Mouse (Mus musculus): Measurements from ENCODE around the gene Cdpf1. TPM values are rescaled to one million over a fixed set of nuclear protein-coding genes. Genes with fewer than 3 reads are reported as not detected.

The Cdpf1 gene
- 17.9 and 19.4 TPM in 2 replicates for polyA plus RNA-seq (2014; fragmentation: Nextera tagmentation; extraction: Ambion mirVana)

DNA sequence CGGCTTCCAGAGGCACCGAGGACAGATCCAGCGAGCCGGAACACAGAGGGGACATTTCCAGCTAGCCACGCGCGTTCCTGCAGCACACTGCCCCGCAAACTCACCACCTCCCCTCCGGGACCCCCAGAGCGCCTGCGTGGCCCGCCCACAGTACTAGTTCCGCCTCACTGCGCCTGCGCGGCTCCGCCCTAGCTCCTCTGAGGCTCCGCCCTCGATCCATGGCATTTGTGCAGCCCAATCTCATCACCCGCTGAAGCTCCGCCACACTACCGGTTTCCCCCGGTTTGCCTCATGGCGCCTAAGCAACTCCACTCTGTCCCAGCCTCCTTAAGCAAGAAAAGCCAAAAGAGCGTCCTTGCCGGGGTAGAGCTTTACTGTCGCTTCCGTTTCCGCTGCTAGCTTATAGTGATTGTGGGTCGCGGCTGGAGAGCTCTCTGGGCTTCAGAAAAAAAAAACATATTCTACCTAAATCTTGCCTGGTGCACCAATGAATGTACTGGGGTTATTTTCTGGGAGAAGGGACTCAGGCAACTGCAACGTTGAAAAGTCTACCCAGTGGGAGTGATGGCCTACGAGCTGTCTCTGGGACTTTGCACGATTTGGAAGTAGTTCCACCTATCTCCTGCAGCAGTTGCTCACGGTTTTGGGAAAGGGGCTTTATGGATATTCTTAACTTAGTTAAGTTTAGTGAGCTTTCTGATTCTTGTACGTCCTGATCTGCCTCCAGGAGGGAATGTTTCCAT is at the start of gene Cdpf1:
Gene Cdpf1 (minus strand): TSS at position 163 of the 743 bp plus-strand sequence.
- peak within 1 kb of the TSS; percentile 77 for H3K4me2 ChIP-seq (ENCODE audit: low read length)
- WGBS, result 3% methylated on average over 36 of the region's 36 CpGs
- H3K36me3 ChIP-seq (ENCODE audit: control insufficient read depth, insufficient read depth, low read length), result no peaks in the 10 kb centered on the region
- H3K4me3 ChIP-seq (replicated peaks; ENCODE audit: low read depth, low read length), result peak within 1 kb of the TSS; percentile 75
- peak; percentile 100 for DNase-seq
- H3K27me3 ChIP-seq (ENCODE audit: control insufficient read depth, insufficient read depth, low read length), result no peaks in the 10 kb centered on the region
- peak; percentile 97 for ATAC-seq (ENCODE audit: low FRiP score, low TSS enrichment)
- peaks cover 9% of the 10 kb centered on the region for H3K4me1 ChIP-seq (ENCODE audit: control insufficient read depth, insufficient read depth, low read length)
- H3K27ac ChIP-seq (replicated peaks; ENCODE audit: low read depth, low read length), result peak within 1 kb of the TSS; percentile 88
- H3K9ac ChIP-seq (replicated peaks; ENCODE audit: low read length), result peak within 1 kb of the TSS; percentile 78
- no peaks in the 10 kb centered on the region for H3K9me3 ChIP-seq (ENCODE audit: control insufficient read depth, low read length)

DNA sequence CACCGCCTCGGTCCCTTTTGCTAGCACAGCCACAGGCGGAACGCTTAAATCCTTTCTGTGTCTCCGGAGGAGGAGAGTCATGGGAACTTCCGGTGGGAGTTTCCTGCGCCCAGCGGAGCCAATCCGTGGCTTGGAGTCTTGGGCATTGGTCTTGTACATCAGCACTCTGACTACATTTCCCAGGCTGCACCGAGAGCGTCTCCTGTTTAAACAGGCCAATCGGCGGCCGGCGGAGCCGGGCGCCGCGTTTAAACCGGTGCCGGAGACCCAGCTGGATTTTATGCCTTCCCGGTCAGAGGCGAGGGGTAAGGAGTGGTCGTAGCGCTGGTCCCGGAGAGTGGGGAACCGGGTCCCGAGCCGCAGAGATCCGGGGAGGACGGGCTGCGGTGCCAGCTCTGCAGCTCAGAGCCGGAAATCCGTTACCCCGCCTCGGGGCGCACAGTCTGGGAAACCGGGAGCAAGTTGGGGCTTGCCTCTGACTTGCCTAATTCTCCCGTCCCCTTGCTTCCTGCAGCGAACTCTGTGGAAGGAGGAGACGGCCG is 48.1 kb upstream of the Cdpf1 start, which contains the start of gene Gtse1:
Gene Gtse1 (plus strand): TSS at position 256 of the 542 bp plus-strand sequence.
- peaks cover 17% of the 10 kb centered on the region for H3K4me1 ChIP-seq (ENCODE audit: control insufficient read depth, insufficient read depth, low read length)
- ATAC-seq (ENCODE audit: low FRiP score, low TSS enrichment), result peak; percentile 96
- H3K4me2 ChIP-seq (ENCODE audit: low read length), result peak within 1 kb of the TSS; percentile 91
- no peaks in the 10 kb centered on the region for H3K9me3 ChIP-seq (ENCODE audit: control insufficient read depth, low read length)
- DNase-seq, result peak; percentile 98
- H3K4me3 ChIP-seq (replicated peaks; ENCODE audit: low read depth, low read length), result peak within 1 kb of the TSS; percentile 47
- peak within 1 kb of the TSS; percentile 80 for H3K27ac ChIP-seq (replicated peaks; ENCODE audit: low read depth, low read length)
- H3K9ac ChIP-seq (replicated peaks; ENCODE audit: low read length), result peak within 1 kb of the TSS; percentile 88
- WGBS, result under 1% methylated on average over 42 of the region's 42 CpGs
- H3K36me3 ChIP-seq (ENCODE audit: control insufficient read depth, insufficient read depth, low read length), result 0 out of 2 replicates have a peak, but pooled peaks cover 3% of the 10 kb centered on the region
- H3K27me3 ChIP-seq (ENCODE audit: control insufficient read depth, insufficient read depth, low read length), result no peaks in the 10 kb centered on the region

DNA sequence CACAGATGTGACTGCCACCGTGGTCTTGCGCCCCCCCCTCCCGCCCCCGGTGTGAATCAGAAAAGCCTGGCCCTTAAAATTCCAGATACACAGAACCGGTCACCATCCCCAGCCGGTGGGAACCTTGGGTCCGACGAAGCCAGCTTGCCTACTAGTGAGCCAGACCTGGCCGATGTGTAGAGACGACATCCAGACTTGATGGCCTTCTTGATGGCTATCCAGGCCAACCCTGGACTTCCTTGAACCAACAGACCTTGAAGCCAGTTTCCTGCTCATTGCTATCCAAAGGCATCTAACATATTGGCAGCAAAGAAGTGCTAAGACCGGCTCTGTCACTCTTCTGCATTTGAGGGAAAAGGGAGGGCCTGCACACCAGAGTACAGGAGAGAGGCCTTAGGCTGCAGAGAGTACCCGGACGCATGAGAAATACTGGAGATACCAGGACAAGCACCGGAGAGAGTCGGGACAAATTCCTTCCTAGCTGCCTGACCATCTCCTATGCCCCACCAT is 47.5 kb upstream of the Cdpf1 start:
- Histone ChIP-seq H3K4me2 (ENCODE audit: low read length) (peak overlapping the region; percentile 91), H3K4me3 (replicated peaks; ENCODE audit: low read depth, low read length) (peak overlapping the region; percentile 47), H3K27me3 (ENCODE audit: control insufficient read depth, insufficient read depth, low read length) (no peaks in the 10 kb centered on the region), H3K9ac (replicated peaks; ENCODE audit: low read length) (peak overlapping the region; percentile 88), H3K36me3 (ENCODE audit: control insufficient read depth, insufficient read depth, low read length) (no peaks in the 10 kb centered on the region), H3K4me1 (ENCODE audit: control insufficient read depth, insufficient read depth, low read length) (peaks cover 17% of the 10 kb centered on the region), H3K9me3 (ENCODE audit: control insufficient read depth, low read length) (no peaks in the 10 kb centered on the region), H3K27ac (replicated peaks; ENCODE audit: low read depth, low read length) (peak overlapping the region; percentile 80)
- 10% methylated on average over 15 of the region's 15 CpGs for WGBS
- ATAC-seq (ENCODE audit: low FRiP score, low TSS enrichment), result no peak
- no peak for DNase-seq

DNA sequence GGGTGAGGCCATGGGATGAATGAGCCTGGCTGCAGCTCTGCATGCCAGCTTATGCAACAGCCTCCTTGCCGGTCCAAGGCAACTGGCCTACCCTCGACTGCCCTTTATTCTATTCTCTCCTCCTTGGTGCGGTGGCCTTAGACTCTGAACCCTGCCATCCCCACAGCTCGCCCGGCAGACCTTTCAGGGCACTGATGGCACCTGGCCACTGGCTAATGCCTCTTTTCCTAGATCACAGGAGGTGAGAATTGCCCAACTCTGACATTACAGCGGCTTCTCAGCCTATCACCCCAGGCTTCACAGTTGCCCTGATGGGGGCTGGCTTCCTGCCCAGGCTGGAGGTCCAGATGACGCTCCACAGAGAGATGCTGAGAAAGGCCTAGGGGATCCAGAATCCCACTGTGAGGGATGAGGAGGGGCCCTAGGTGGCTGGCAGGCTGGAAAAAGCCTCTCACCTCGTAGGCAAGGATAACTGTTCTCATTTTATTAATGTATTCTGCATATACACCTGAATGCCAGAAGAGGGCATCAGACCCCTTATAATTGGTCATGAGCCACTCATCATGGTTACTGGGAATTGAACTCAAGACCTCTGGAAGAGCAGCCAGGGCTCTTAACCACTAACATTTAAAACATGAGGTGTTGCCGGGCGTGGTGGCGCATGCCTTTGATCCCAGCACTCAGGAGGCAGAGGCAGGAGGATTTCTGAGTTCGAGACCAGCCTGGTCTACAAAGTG is 40.3 kb upstream of the Cdpf1 start:
- no peak overlapping the region for H3K27ac ChIP-seq (replicated peaks; ENCODE audit: low read depth, low read length)
- H3K9me3 ChIP-seq (ENCODE audit: control insufficient read depth, low read length), result no peaks in the 10 kb centered on the region
- 84% methylated on average over 12 of the region's 12 CpGs for WGBS
- ATAC-seq (ENCODE audit: low FRiP score, low TSS enrichment) (no peak), DNase-seq (no peak)
- no peaks in the 10 kb centered on the region for H3K4me1 ChIP-seq (ENCODE audit: control insufficient read depth, insufficient read depth, low read length)
- H3K9ac ChIP-seq (replicated peaks; ENCODE audit: low read length), result no peak overlapping the region
- H3K36me3 ChIP-seq (ENCODE audit: control insufficient read depth, insufficient read depth, low read length), result no peaks in the 10 kb centered on the region
- no peaks in the 10 kb centered on the region for H3K27me3 ChIP-seq (ENCODE audit: control insufficient read depth, insufficient read depth, low read length)
- no peak overlapping the region for H3K4me3 ChIP-seq (replicated peaks; ENCODE audit: low read depth, low read length)
- no peak overlapping the region for H3K4me2 ChIP-seq (ENCODE audit: low read length)

DNA sequence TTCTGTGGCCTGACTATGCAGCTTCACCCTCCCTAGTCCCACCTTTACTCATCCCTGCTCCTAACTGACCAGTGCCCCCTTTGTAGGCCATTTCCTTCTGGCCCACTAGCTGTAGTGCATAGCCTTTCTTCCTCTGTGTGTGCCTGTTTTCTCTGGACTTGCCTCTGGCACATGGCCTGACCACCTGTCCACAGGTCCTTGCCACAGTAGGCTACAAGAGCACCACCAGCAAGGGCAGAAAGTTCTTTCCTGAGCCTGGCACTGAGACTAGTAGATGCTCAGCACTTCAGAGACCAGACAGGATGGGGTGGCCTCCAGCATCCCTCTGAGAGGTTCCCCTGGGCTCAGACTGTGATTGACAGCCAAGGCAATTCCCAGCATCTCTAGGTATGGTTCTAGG is 33.6 kb upstream of the Cdpf1 start:
- DNase-seq, result no peak
- ATAC-seq (ENCODE audit: low FRiP score, low TSS enrichment), result no peak
- no peaks in the 10 kb centered on the region for H3K27me3 ChIP-seq (ENCODE audit: control insufficient read depth, insufficient read depth, low read length)
- H3K9me3 ChIP-seq (ENCODE audit: control insufficient read depth, low read length), result no peaks in the 10 kb centered on the region
- H3K4me3 ChIP-seq (replicated peaks; ENCODE audit: low read depth, low read length), result no peak overlapping the region
- no peak overlapping the region for H3K27ac ChIP-seq (replicated peaks; ENCODE audit: low read depth, low read length)
- no peaks in the 10 kb centered on the region for H3K4me1 ChIP-seq (ENCODE audit: control insufficient read depth, insufficient read depth, low read length)
- no peak overlapping the region for H3K4me2 ChIP-seq (ENCODE audit: low read length)
- H3K9ac ChIP-seq (replicated peaks; ENCODE audit: low read length), result no peak overlapping the region
- H3K36me3 ChIP-seq (ENCODE audit: control insufficient read depth, insufficient read depth, low read length), result no peaks in the 10 kb centered on the region

DNA sequence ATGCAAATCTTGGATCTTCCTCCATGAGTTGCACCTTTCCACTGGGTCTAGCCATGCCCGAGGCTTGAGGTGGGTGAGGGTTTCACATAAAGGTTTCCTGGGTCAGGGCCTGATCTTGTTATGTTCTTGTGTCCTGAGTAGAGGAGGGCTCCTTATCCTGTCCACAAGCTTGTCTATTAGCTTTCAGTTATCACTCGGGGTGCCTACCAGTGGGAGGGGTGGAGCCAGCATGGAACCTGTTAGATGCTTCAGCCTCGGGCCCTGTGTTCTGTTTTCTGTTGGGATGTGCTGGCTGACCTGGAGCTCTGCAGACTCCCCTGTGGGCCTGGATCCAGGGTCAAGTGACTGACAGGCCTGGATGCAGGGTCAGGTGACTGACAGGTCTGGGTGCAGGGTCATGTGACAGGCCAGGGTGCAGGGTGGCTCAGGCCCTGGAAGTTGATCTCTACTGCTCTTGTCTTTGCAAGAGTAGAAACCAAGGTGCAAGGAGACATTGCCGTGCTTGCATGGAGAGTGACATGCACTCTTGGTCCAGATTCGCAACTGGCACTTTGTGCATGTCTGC is 30.4 kb upstream of the Cdpf1 start:
- Histone ChIP-seq H3K9ac (replicated peaks; ENCODE audit: low read length) (no peak overlapping the region), H3K27ac (replicated peaks; ENCODE audit: low read depth, low read length) (no peak overlapping the region), H3K4me2 (ENCODE audit: low read length) (no peak overlapping the region), H3K4me1 (ENCODE audit: control insufficient read depth, insufficient read depth, low read length) (no peaks in the 10 kb centered on the region), H3K36me3 (ENCODE audit: control insufficient read depth, insufficient read depth, low read length) (no peaks in the 10 kb centered on the region), H3K4me3 (replicated peaks; ENCODE audit: low read depth, low read length) (no peak overlapping the region), H3K9me3 (ENCODE audit: control insufficient read depth, low read length) (no peaks in the 10 kb centered on the region), H3K27me3 (ENCODE audit: control insufficient read depth, insufficient read depth, low read length) (no peaks in the 10 kb centered on the region)
- DNase-seq (no peak), ATAC-seq (ENCODE audit: low FRiP score, low TSS enrichment) (no peak)
- 79% methylated on average over 5 of the region's 5 CpGs for WGBS

DNA sequence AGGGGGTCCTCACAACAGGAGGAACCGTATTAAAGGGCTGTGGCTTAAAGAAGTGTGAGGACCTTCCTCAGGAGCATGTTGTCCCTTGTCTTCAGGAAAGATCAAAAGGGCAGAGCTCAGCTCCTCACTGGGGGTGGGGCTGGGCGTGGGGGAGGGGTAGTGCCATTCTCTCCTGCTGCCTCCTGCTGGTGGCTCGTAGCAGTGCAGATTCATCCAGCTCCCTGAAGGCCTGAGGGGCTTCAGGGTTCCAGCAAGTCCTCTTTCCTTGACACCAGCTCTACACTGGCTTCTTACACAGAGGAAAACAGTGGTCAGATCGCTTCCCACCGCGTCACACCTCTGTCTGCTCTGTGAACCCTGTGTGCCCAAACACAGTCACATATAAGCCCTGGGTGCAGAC is 29.5 kb upstream of the Cdpf1 start:
- H3K9me3 ChIP-seq (ENCODE audit: control insufficient read depth, low read length), result no peaks in the 10 kb centered on the region
- no peak overlapping the region for H3K27ac ChIP-seq (replicated peaks; ENCODE audit: low read depth, low read length)
- ATAC-seq (ENCODE audit: low FRiP score, low TSS enrichment) (no peak), DNase-seq (peak; percentile 12)
- no peaks in the 10 kb centered on the region for H3K4me1 ChIP-seq (ENCODE audit: control insufficient read depth, insufficient read depth, low read length)
- H3K9ac ChIP-seq (replicated peaks; ENCODE audit: low read length), result no peak overlapping the region
- no peaks in the 10 kb centered on the region for H3K36me3 ChIP-seq (ENCODE audit: control insufficient read depth, insufficient read depth, low read length)
- H3K4me3 ChIP-seq (replicated peaks; ENCODE audit: low read depth, low read length), result no peak overlapping the region
- H3K27me3 ChIP-seq (ENCODE audit: control insufficient read depth, insufficient read depth, low read length), result no peaks in the 10 kb centered on the region
- 24% methylated on average over 6 of the region's 6 CpGs for WGBS
- no peak overlapping the region for H3K4me2 ChIP-seq (ENCODE audit: low read length)

DNA sequence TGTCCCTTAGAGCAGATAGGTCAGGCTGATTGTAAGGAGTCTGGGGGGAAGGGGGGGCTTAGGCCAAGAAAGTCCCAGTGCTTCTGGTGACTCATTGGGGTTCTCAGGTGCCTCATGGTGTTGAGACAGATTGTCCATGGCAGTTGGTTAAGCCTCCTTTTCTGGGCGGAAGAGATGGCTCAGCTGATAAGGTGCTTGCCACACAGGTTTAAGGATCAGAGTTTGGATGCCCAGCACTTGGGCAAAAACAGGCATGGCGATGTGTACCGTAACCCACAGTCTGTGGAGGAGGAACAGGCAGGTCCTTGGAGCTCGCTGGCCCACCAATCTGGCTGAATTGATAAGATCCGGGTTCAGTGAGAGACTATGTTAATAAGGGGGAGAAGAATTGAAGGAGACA is 25.4 kb upstream of the Cdpf1 start:
- H3K9ac ChIP-seq (replicated peaks; ENCODE audit: low read length), result no peak overlapping the region
- no peak overlapping the region for H3K27ac ChIP-seq (replicated peaks; ENCODE audit: low read depth, low read length)
- no peaks in the 10 kb centered on the region for H3K27me3 ChIP-seq (ENCODE audit: control insufficient read depth, insufficient read depth, low read length)
- H3K36me3 ChIP-seq (ENCODE audit: control insufficient read depth, insufficient read depth, low read length), result no peaks in the 10 kb centered on the region
- H3K9me3 ChIP-seq (ENCODE audit: control insufficient read depth, low read length), result no peaks in the 10 kb centered on the region
- H3K4me3 ChIP-seq (replicated peaks; ENCODE audit: low read depth, low read length), result no peak overlapping the region
- DNase-seq (no peak), ATAC-seq (ENCODE audit: low FRiP score, low TSS enrichment) (no peak)
- 90% methylated on average over 5 of the region's 5 CpGs for WGBS
- H3K4me2 ChIP-seq (ENCODE audit: low read length), result no peak overlapping the region
- H3K4me1 ChIP-seq (ENCODE audit: control insufficient read depth, insufficient read depth, low read length), result 0 out of 2 replicates have a peak, but pooled peaks cover 3% of the 10 kb centered on the region
